ENCODE assay signal across 28 mouse cellular contexts in the genomic region with DNA sequence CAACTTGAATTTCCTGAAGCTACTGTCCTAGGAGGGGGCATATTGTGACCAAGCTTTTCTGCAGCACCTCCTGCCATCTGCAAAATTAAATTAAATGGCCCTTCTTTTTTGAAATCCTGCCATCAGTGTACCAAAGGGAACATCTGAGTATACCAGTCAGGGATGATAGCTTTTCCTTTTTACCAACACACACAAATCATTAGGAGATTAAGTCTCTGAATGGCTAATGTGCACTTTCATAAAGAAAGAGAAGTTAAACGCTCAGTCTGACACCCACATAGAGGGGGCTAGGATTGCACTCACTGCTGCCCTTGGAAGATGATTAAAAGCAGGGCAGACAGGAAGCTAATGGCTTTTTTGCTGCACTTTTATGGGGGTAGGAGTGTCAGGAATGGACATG.
DNase-seq lines count a peak whose midpoint lies in the region; ATAC-seq and TF ChIP-seq lines count a peak whose summit lies in the region.
"Had no signal": no experiment of that assay in that cellular context is flagged by ENCODE, and none has a peak within 500 bp of the region (broad histone marks: within the 10 kb centered on the region; RNA-seq: fewer than 3 reads in every experiment).

No protein-coding gene starts in this region.

- H3K4me2 ChIP-seq in forebrain, embryonic 15.5 days (replicated peaks), result no peak overlapping the region
- no peak overlapping the region for H3K4me2 ChIP-seq in forebrain, embryonic 12.5 days
- H3K4me2 ChIP-seq in midbrain, embryonic 12.5 days (replicated peaks), result no peak overlapping the region
- no peak overlapping the region for H3K4me2 ChIP-seq in midbrain, postnatal 0 days (ENCODE audit: low read depth, low read length, poor library complexity, severe bottlenecking)
- no peak overlapping the region for H3K4me2 ChIP-seq in midbrain, embryonic 13.5 days (replicated peaks)
- H3K4me2 ChIP-seq: heart, embryonic 13.5 days; hindbrain, embryonic 15.5 days; limb, embryonic 13.5 days; liver, embryonic 12.5 days; neural tube, embryonic 12.5 days had no signal

- DNase-seq in midbrain, postnatal 0 days (ENCODE audit: low spot score), result no peak
- no peak for DNase-seq in ovary, adult 18-20 months (ENCODE audit: low spot score)
- DNase-seq: adrenal gland, adult 2 months; B cell, adult 2 months; cerebellum, adult 8-10 months; gastrocnemius, postnatal 36 days; heart, adult 2 months; heart, postnatal 14 days; kidney, postnatal 36 days; lung, adult 18-20 months; lung, postnatal 10 days; thymus, adult 18-20 months; thymus, postnatal 36 days had no signal

- H3K27me3 ChIP-seq in forebrain, embryonic 15.5 days, result no peaks in the 10 kb centered on the region
- no peaks in the 10 kb centered on the region for H3K27me3 ChIP-seq in forebrain, embryonic 12.5 days
- no peaks in the 10 kb centered on the region for H3K27me3 ChIP-seq in midbrain, embryonic 12.5 days
- no peaks in the 10 kb centered on the region for H3K27me3 ChIP-seq in midbrain, postnatal 0 days (ENCODE audit: insufficient read depth, low read length)
- no peaks in the 10 kb centered on the region for H3K27me3 ChIP-seq in midbrain, embryonic 13.5 days
- H3K27me3 ChIP-seq: CH12.LX; heart, embryonic 13.5 days; hindbrain, embryonic 15.5 days; limb, embryonic 13.5 days; liver, embryonic 12.5 days; neural tube, embryonic 12.5 days; Patski had no signal

- ATAC-seq in forebrain, embryonic 15.5 days (replicated peaks), result 0 out of 2 replicates have a peak, but pooled peaks have one; percentile 43
- no peak for ATAC-seq in forebrain, embryonic 12.5 days (ENCODE audit: low FRiP score)
- ATAC-seq in midbrain, embryonic 12.5 days (ENCODE audit: low FRiP score, low read depth), result no peak
- ATAC-seq in midbrain, postnatal 0 days (ENCODE audit: low FRiP score), result no peak
- ATAC-seq in midbrain, embryonic 13.5 days, result peak; percentile 71
- ATAC-seq in erythroblast, adult 5-6 weeks (replicated peaks; ENCODE audit: low FRiP score, poor library complexity, severe bottlenecking), result no peak
- ATAC-seq: intestine, embryonic 16.5 days; liver, embryonic 12.5 days; Patski had no signal

- peak overlapping the region; percentile 42; the same call in 1 of the 2 replicates for H3K27ac ChIP-seq in forebrain, embryonic 15.5 days (replicated peaks)
- no peak overlapping the region for H3K27ac ChIP-seq in forebrain, embryonic 12.5 days
- H3K27ac ChIP-seq in midbrain, embryonic 12.5 days (replicated peaks), result 0 out of 2 replicates have a peak overlapping the region, but pooled peaks have one; percentile 39
- H3K27ac ChIP-seq in midbrain, postnatal 0 days (ENCODE audit: low read depth, low read length), result no peak overlapping the region
- peak overlapping the region; percentile 1; the same call in 1 of the 2 replicates for H3K27ac ChIP-seq in midbrain, embryonic 13.5 days
- H3K27ac ChIP-seq: embryonic facial prominence, embryonic 10.5 days; heart, adult 2 months; heart, embryonic 13.5 days; hindbrain, embryonic 15.5 days; limb, embryonic 13.5 days; liver, embryonic 12.5 days; neural tube, embryonic 12.5 days had no signal

- no peaks in the 10 kb centered on the region for H3K9me3 ChIP-seq in forebrain, embryonic 15.5 days
- H3K9me3 ChIP-seq in forebrain, embryonic 12.5 days, result no peaks in the 10 kb centered on the region
- H3K9me3 ChIP-seq in midbrain, embryonic 12.5 days, result no peaks in the 10 kb centered on the region
- no peaks in the 10 kb centered on the region for H3K9me3 ChIP-seq in midbrain, postnatal 0 days (ENCODE audit: low read length)
- no peaks in the 10 kb centered on the region for H3K9me3 ChIP-seq in midbrain, embryonic 13.5 days
- H3K9me3 ChIP-seq: embryonic facial prominence, embryonic 10.5 days; G1E; heart, embryonic 13.5 days; hindbrain, embryonic 15.5 days; limb, embryonic 13.5 days; liver, embryonic 12.5 days; neural tube, embryonic 12.5 days had no signal

- no peak overlapping the region for H3K4me3 ChIP-seq in forebrain, embryonic 15.5 days
- H3K4me3 ChIP-seq in forebrain, embryonic 12.5 days (replicated peaks), result no peak overlapping the region
- no peak overlapping the region for H3K4me3 ChIP-seq in midbrain, embryonic 12.5 days
- no peak overlapping the region for H3K4me3 ChIP-seq in midbrain, postnatal 0 days (ENCODE audit: low read depth, low read length)
- no peak overlapping the region for H3K4me3 ChIP-seq in midbrain, embryonic 13.5 days (replicated peaks)
- H3K4me3 ChIP-seq: embryonic facial prominence, embryonic 10.5 days; heart, adult 2 months; heart, embryonic 13.5 days; hindbrain, embryonic 15.5 days; limb, embryonic 13.5 days; liver, embryonic 12.5 days; neural tube, embryonic 12.5 days had no signal

- peaks cover 19% of the 10 kb centered on the region for H3K4me1 ChIP-seq in forebrain, embryonic 15.5 days
- H3K4me1 ChIP-seq in forebrain, embryonic 12.5 days, result peaks cover 13% of the 10 kb centered on the region
- peaks cover 14% of the 10 kb centered on the region for H3K4me1 ChIP-seq in midbrain, embryonic 12.5 days
- H3K4me1 ChIP-seq in midbrain, postnatal 0 days (ENCODE audit: insufficient read depth, low read length), result no peaks in the 10 kb centered on the region
- H3K4me1 ChIP-seq in midbrain, embryonic 13.5 days (replicated peaks), result peaks cover 24% of the 10 kb centered on the region

- no peak for TF ChIP-seq CTCF in midbrain, postnatal 0 days (IDR thresholded peaks at IDR 0.05)

- no peak overlapping the region for H3K9ac ChIP-seq in forebrain, embryonic 15.5 days (replicated peaks)
- no peak overlapping the region for H3K9ac ChIP-seq in forebrain, embryonic 12.5 days
- H3K9ac ChIP-seq in midbrain, embryonic 12.5 days (replicated peaks), result no peak overlapping the region
- no peak overlapping the region for H3K9ac ChIP-seq in midbrain, postnatal 0 days (replicated peaks; ENCODE audit: low read length, poor library complexity, severe bottlenecking)
- H3K9ac ChIP-seq in midbrain, embryonic 13.5 days (replicated peaks), result no peak overlapping the region
- H3K9ac ChIP-seq: heart, embryonic 13.5 days; hindbrain, embryonic 15.5 days; limb, embryonic 13.5 days; liver, embryonic 12.5 days; neural tube, embryonic 12.5 days had no signal

- 4% methylated on average over 1 of the region's 1 CpGs for WGBS in forebrain, embryonic 15.5 days
- WGBS in forebrain, embryonic 12.5 days, result 30% methylated on average over 1 of the region's 1 CpGs
- 14% methylated on average over 1 of the region's 1 CpGs for WGBS in midbrain, embryonic 12.5 days
- WGBS in midbrain, postnatal 0 days, result 22% methylated on average over 1 of the region's 1 CpGs
- 17% methylated on average over 1 of the region's 1 CpGs for WGBS in midbrain, embryonic 13.5 days

- H3K36me3 ChIP-seq in forebrain, embryonic 15.5 days, result no peaks in the 10 kb centered on the region
- no peaks in the 10 kb centered on the region for H3K36me3 ChIP-seq in forebrain, embryonic 12.5 days (replicated peaks)
- H3K36me3 ChIP-seq in midbrain, embryonic 12.5 days, result no peaks in the 10 kb centered on the region
- H3K36me3 ChIP-seq in midbrain, postnatal 0 days (ENCODE audit: insufficient read depth, low read length), result no peaks in the 10 kb centered on the region
- no peaks in the 10 kb centered on the region for H3K36me3 ChIP-seq in midbrain, embryonic 13.5 days
- H3K36me3 ChIP-seq: heart, embryonic 13.5 days; hindbrain, embryonic 15.5 days; liver, embryonic 12.5 days; neural tube, embryonic 12.5 days had no signal

Comparison
In these comparisons a context has a peak if more than half of its experiments do, and no peak if none do; other contexts are left out.
1. ATAC-seq: peak in forebrain, embryonic 15.5 days (single experiment) and midbrain, embryonic 13.5 days (single experiment); none in forebrain, embryonic 12.5 days (single experiment), midbrain, embryonic 12.5 days (single experiment), midbrain, postnatal 0 days (single experiment) and erythroblast, adult 5-6 weeks (single experiment).
2. H3K27ac ChIP-seq: peak in forebrain, embryonic 15.5 days (single experiment), midbrain, embryonic 12.5 days (single experiment) and midbrain, embryonic 13.5 days (single experiment); none in forebrain, embryonic 12.5 days (single experiment) and midbrain, postnatal 0 days (single experiment).